Mouse (Mus musculus): ENCODE data around the gene Dnajc3.
"Not testable (repeated sequence)": the region's sequence is repeated elsewhere in the genome, so short reads cannot be mapped to it uniquely, and the experiment has no call there.

The Dnajc3 gene

GRCm38 (mm10) chr14:118930777-118931176 is 7.0 kb upstream of the Dnajc3 start:
- no peak for DNase-seq (ENCODE audit: low spot score in 2 of 2)

GRCm38 (mm10) chr14:118931181-118931580 is 6.6 kb upstream of the Dnajc3 start:
- DNase-seq (ENCODE audit: low spot score in 2 of 2): no peak

GRCm38 (mm10) chr14:118932956-118933355 is 4.8 kb upstream of the Dnajc3 start:
- no peak for DNase-seq (ENCODE audit: low spot score in 2 of 2)

- DNase-seq (ENCODE audit: low spot score in 2 of 2): no peak
Observed at GRCm38 (mm10) chr14:118934686-118935085, 3.1 kb upstream of the Dnajc3 start.

GRCm38 (mm10) chr14:118936236-118936635 is 1.5 kb upstream of the Dnajc3 start:
- no peak for DNase-seq (ENCODE audit: low spot score in 2 of 2)

- DNase-seq (ENCODE audit: low spot score in 2 of 2): no peak
Observed at GRCm38 (mm10) chr14:118936952-118937351, 824 bp upstream of the Dnajc3 start.

GRCm38 (mm10) chr14:118938551-118938950 is 775 bp downstream of the Dnajc3 start:
- DNase-seq (ENCODE audit: low spot score in 2 of 2): no peak

GRCm38 (mm10) chr14:118940796-118941495 is 3.2 kb downstream of the Dnajc3 start:
- no peak for DNase-seq (ENCODE audit: low spot score in 2 of 2)

GRCm38 (mm10) chr14:118942076-118942475 is 4.3 kb downstream of the Dnajc3 start:
- DNase-seq (ENCODE audit: low spot score in 2 of 2): no peak

- no peak for DNase-seq (ENCODE audit: low spot score in 2 of 2)
Observed at GRCm38 (mm10) chr14:118944702-118945101, 6.9 kb downstream of the Dnajc3 start.

GRCm38 (mm10) chr14:118948841-118949240 is 11.1 kb downstream of the Dnajc3 start:
- DNase-seq (ENCODE audit: low spot score in 2 of 2): no peak

GRCm38 (mm10) chr14:118951912-118952583 is 14.3 kb downstream of the Dnajc3 start:
- no peak for DNase-seq (ENCODE audit: low spot score in 2 of 2)

- DNase-seq (ENCODE audit: low spot score in 2 of 2): no peak
Observed at GRCm38 (mm10) chr14:118958010-118958409, 20.2 kb downstream of the Dnajc3 start.

- no peak for DNase-seq (ENCODE audit: low spot score in 2 of 2)
Observed at GRCm38 (mm10) chr14:118965356-118966000, 27.7 kb downstream of the Dnajc3 start.

GRCm38 (mm10) chr14:118967646-118968045 is 29.9 kb downstream of the Dnajc3 start:
- no peak for DNase-seq (ENCODE audit: low spot score in 2 of 2)

- DNase-seq (ENCODE audit: low spot score in 2 of 2): no peak
Observed at GRCm38 (mm10) chr14:118972268-118972667, 34.5 kb downstream of the Dnajc3 start.

- no peak for DNase-seq (ENCODE audit: low spot score in 2 of 2)
Observed at GRCm38 (mm10) chr14:118977136-118977816, 39.5 kb downstream of the Dnajc3 start.

- no peak for DNase-seq (ENCODE audit: low spot score in 2 of 2)
Observed at GRCm38 (mm10) chr14:118979571-118980325, 42.0 kb downstream of the Dnajc3 start.

GRCm38 (mm10) chr14:118980358-118980757 is 42.6 kb downstream of the Dnajc3 start:
- no peak for DNase-seq (ENCODE audit: low spot score in 2 of 2)

- DNase-seq (ENCODE audit: low spot score in 2 of 2): no peak
Observed at GRCm38 (mm10) chr14:118980890-118981289, 43.1 kb downstream of the Dnajc3 start.

- DNase-seq (ENCODE audit: low spot score in 2 of 2): not testable (repeated sequence)
Observed at GRCm38 (mm10) chr14:118981711-118982428, 44.1 kb downstream of the Dnajc3 start.
